Mouse (Mus musculus): ENCODE data around the gene D930007J09Rik. TPM values are rescaled to one million over a fixed set of nuclear protein-coding genes. Genes with fewer than 3 reads are reported as not detected.

D930007J09Rik gene
- total and polyA plus RNA-seq, 3 experiments, result 10.4 TPM; not detected in 2

- peak; percentile 53; the same call in 1 of the 2 replicates for TF ChIP-seq SIN3A (IDR thresholded peaks at IDR 0.05; ENCODE audit: low read length)
- peak; percentile 89 for TF ChIP-seq CHD2 (IDR thresholded peaks at IDR 0.05; ENCODE audit: low read length)
Observed at GRCm38 (mm10) chr13:32801693-32802221, 892 bp downstream of the D930007J09Rik start, which contains the start of gene Wrnip1 (continued).

- H3K9me3 ChIP-seq (replicated peaks; ENCODE audit: insufficient read depth, low read length), result no peaks in the 10 kb centered on the region
- H3K4me3 ChIP-seq (ENCODE audit: control insufficient read depth in 1 of 2, insufficient read depth in 1 of 2, low read depth in 2 of 2, low read length in 2 of 2), result peak overlapping the region; percentile 53 to 65
- H3K79me2 ChIP-seq (ENCODE audit: control insufficient read depth, insufficient read depth, low read length, poor library complexity), result peaks cover 24% of the 10 kb centered on the region
- H3K9ac ChIP-seq (ENCODE audit: control insufficient read depth, low read depth, low read length, poor library complexity, severe bottlenecking), result peak overlapping the region; percentile 62
- H3K4me1 ChIP-seq (ENCODE audit: control insufficient read depth in 1 of 2, insufficient read depth in 2 of 2, low read length in 2 of 2), result peaks cover 2 to 13% of the 10 kb centered on the region in 2 experiments; a peak in 2 of 4 replicates
- 0 out of 2 replicates have a peak overlapping the region, but pooled peaks have one; percentile 17 for H3K27ac ChIP-seq (ENCODE audit: control insufficient read depth, low read depth, low read length)
- H3K36me3 ChIP-seq (ENCODE audit: control insufficient read depth in 1 of 2, insufficient read depth in 2 of 2, low read length in 2 of 2), result peaks cover 0 to 16% of the 10 kb centered on the region in 2 experiments
- H3K27me3 ChIP-seq (ENCODE audit: control insufficient read depth in 1 of 2, insufficient read depth in 2 of 2, low read length in 2 of 2), result peaks cover 0 to 1% of the 10 kb centered on the region in 2 experiments; a peak in 1 of 4 replicates
- peak; percentile 90 for DNase-seq (ENCODE audit: low read depth, low spot score)
- TF ChIP-seq KAT2A (conservative IDR thresholded peaks at IDR 0.05; ENCODE audit: low read depth, low read length) (no peak), POLR2AphosphoS5 (IDR thresholded peaks at IDR 0.05; ENCODE audit: borderline replicate concordance, low read depth, low read length) (no peak), USF1 (IDR thresholded peaks at IDR 0.05; ENCODE audit: low read depth, low read length) (no peak), ETS1 (IDR thresholded peaks at IDR 0.05; ENCODE audit: low read depth, low read length) (0 out of 2 replicates have a peak, but pooled peaks have one; percentile 26), BHLHE40 (IDR thresholded peaks at IDR 0.05; ENCODE audit: borderline replicate concordance, low read depth, low read length) (no peak), POLR2AphosphoS2 (IDR thresholded peaks at IDR 0.05; ENCODE audit: low read length) (no peak), RAD21 (IDR thresholded peaks at IDR 0.05; ENCODE audit: low read depth, low read length) (no peak), MYB (IDR thresholded peaks at IDR 0.05; ENCODE audit: low read depth, low read length) (no peak), RCOR1 (IDR thresholded peaks at IDR 0.05; ENCODE audit: low read depth, low read length) (peak; percentile 20; the same call in 1 of the 2 replicates), POLR2A (IDR thresholded peaks at IDR 0.05; ENCODE audit: control insufficient read depth in 1 of 2, insufficient read depth in 1 of 2, low read depth in 1 of 2, low read length in 2 of 2, poor library complexity in 1 of 2) (no peak), ELF1 (IDR thresholded peaks at IDR 0.05; ENCODE audit: low read depth, low read length) (no peak), TCF12 (IDR thresholded peaks at IDR 0.05; ENCODE audit: low read depth, low read length) (no peak), EP300 (IDR thresholded peaks at IDR 0.05; ENCODE audit: low read depth in 1 of 2, low read length in 2 of 2) (0 out of 4 replicates have a peak, but pooled peaks of 1 of the 2 experiments have one; percentile 34), ZMIZ1 (IDR thresholded peaks at IDR 0.05; ENCODE audit: low read depth, low read length) (no peak), MXI1 (IDR thresholded peaks at IDR 0.05; ENCODE audit: low read depth, low read length) (peak; percentile 51; the same call in 1 of the 2 replicates), CTCF (IDR thresholded peaks at IDR 0.05 in 2 of 3, conservative IDR thresholded peaks at IDR 0.05 in 1 of 3; ENCODE audit: control insufficient read depth in 1 of 3, insufficient read depth in 1 of 3, low read depth in 2 of 3, low read length in 3 of 3, poor library complexity in 1 of 3, severe bottlenecking in 1 of 3) (peak; percentile 44 to 71 (median 50); a peak in 5 of 6 replicates), MYC (IDR thresholded peaks at IDR 0.05; ENCODE audit: low read depth, low read length) (peak; percentile 61; the same call in 1 of the 2 replicates), NRF1 (IDR thresholded peaks at IDR 0.05; ENCODE audit: insufficient read depth, low read depth, low read length, poor library complexity, severe bottlenecking) (no peak), ZNF384 (IDR thresholded peaks at IDR 0.05; ENCODE audit: low read depth, low read length) (0 out of 2 replicates have a peak, but pooled peaks have one; percentile 12), CHD1 (IDR thresholded peaks at IDR 0.05; ENCODE audit: low read depth, low read length) (no peak), GABPA (IDR thresholded peaks at IDR 0.05; ENCODE audit: low read depth, low read length) (no peak), SIN3A (IDR thresholded peaks at IDR 0.05; ENCODE audit: low read length) (peak; percentile 42), TAL1 (IDR thresholded peaks at IDR 0.05; ENCODE audit: low read length) (no peak), MAX (IDR thresholded peaks at IDR 0.05; ENCODE audit: low read length) (no peak), ZC3H11A (IDR thresholded peaks at IDR 0.05; ENCODE audit: low read depth, low read length) (no peak), USF2 (IDR thresholded peaks at IDR 0.05; ENCODE audit: borderline replicate concordance in 1 of 2, insufficient read depth in 1 of 2, low read depth in 1 of 2, low read length in 2 of 2) (no peak), TBP (IDR thresholded peaks at IDR 0.05; ENCODE audit: low read depth, low read length) (peak; percentile 65; the same call in 1 of the 2 replicates), NELFE (IDR thresholded peaks at IDR 0.05; ENCODE audit: low read depth, low read length) (0 out of 2 replicates have a peak, but pooled peaks have one; percentile 29), MAZ (IDR thresholded peaks at IDR 0.05; ENCODE audit: low read depth, low read length) (no peak), GATA1 (IDR thresholded peaks at IDR 0.05; ENCODE audit: low read depth, low read length) (no peak), SMC3 (IDR thresholded peaks at IDR 0.05; ENCODE audit: low read depth, low read length) (no peak), ZKSCAN1 (IDR thresholded peaks at IDR 0.05; ENCODE audit: low read depth, low read length) (no peak), JUND (IDR thresholded peaks at IDR 0.05; ENCODE audit: low read depth, low read length) (no peak), UBTF (IDR thresholded peaks at IDR 0.05; ENCODE audit: borderline replicate concordance, insufficient read depth, low read depth, low read length) (no peak)
Observed at GRCm38 (mm10) chr13:32800859-32801258, 1.8 kb downstream of the D930007J09Rik start.
